Mouse (Mus musculus) left cerebral cortex, postnatal 4 days (tissue): Measurements from ENCODE around the gene Dnase1l2. TPM values are rescaled to one million over a fixed set of nuclear protein-coding genes. Genes with fewer than 3 reads are reported as not detected.

ENCODE experiments used
- DNase-seq: peaks from one replicate; pipeline ENCODE4 v3.0.0-alpha.2; 2022
- intact Hi-C: fragments of 180-260 bp; cut with DNase I; formaldehyde crosslinking; loops from one replicate; pipeline ENCODE4 v1.15.1; 2025
- total RNA-seq, 2 experiments: library from RNA; stranded (reverse); gene quantifications; 2 replicates each; pipeline ENCODE4 v1.2.3; 2021

Dnase1l2 gene
- total RNA-seq = 1 to 10 TPM; 7.1 to 8.5 TPM

GRCm38 (mm10) chr17:24442632-24443155, at the start of gene Dnase1l2:
TSS of gene Dnase1l2 (minus strand) at chr17:24443105.
- DNase-seq = no peak
- intact Hi-C loops = no loop called here

- intact Hi-C loops = no loop called here
- no peak for DNase-seq
Measured at GRCm38 (mm10) chr17:24490399-24490798, 47.5 kb upstream of the Dnase1l2 start.

- DNase-seq = no peak
- intact Hi-C loops = no loop called here
Measured at GRCm38 (mm10) chr17:24489265-24490030, 46.5 kb upstream of the Dnase1l2 start.

GRCm38 (mm10) chr17:24488662-24489264, 45.9 kb upstream of the Dnase1l2 start:
- peak; percentile 50 for DNase-seq
- intact Hi-C loops = no loop called here

GRCm38 (mm10) chr17:24488186-24488661, 45.3 kb upstream of the Dnase1l2 start, which contains the start of gene Caskin1:
TSS of gene Caskin1 (plus strand) at chr17:24488601.
- intact Hi-C loops = no loop called here
- DNase-seq = peak; percentile 61

- peak; percentile 84 for DNase-seq
- intact Hi-C loops = no loop called here
Measured at GRCm38 (mm10) chr17:24485090-24485860, 42.4 kb upstream of the Dnase1l2 start.

- intact Hi-C loops = no loop called here
Measured at GRCm38 (mm10) chr17:24483495-24483894, 40.6 kb upstream of the Dnase1l2 start.

GRCm38 (mm10) chr17:24481027-24481815, 38.3 kb upstream of the Dnase1l2 start:
- intact Hi-C loops = no loop called here
- no peak for DNase-seq

More at GRCm38 (mm10) chr17:24483495-24483894, 40.6 kb upstream of the Dnase1l2 start:
- DNase-seq = no peak

GRCm38 (mm10) chr17:24480201-24480826, 37.4 kb upstream of the Dnase1l2 start:
- intact Hi-C loops = no loop called here
- no peak for DNase-seq

- intact Hi-C loops = no loop called here
- no peak for DNase-seq
Measured at GRCm38 (mm10) chr17:24479431-24479830, 36.5 kb upstream of the Dnase1l2 start.

- intact Hi-C loops = no loop called here
- DNase-seq = peak; percentile 98
Measured at GRCm38 (mm10) chr17:24478663-24479380, 35.9 kb upstream of the Dnase1l2 start, which contains the start of gene Mlst8. TSS of gene Mlst8 (minus strand) at chr17:24479078.

- DNase-seq = peak; percentile 45
- intact Hi-C loops = no loop called here
Measured at GRCm38 (mm10) chr17:24477985-24478600, 35.2 kb upstream of the Dnase1l2 start.

- intact Hi-C loops = no loop called here
Measured at GRCm38 (mm10) chr17:24477053-24477984, 34.4 kb upstream of the Dnase1l2 start.

GRCm38 (mm10) chr17:24476022-24476776, 33.3 kb upstream of the Dnase1l2 start:
- DNase-seq = no peak
- intact Hi-C loops = no loop called here

More at GRCm38 (mm10) chr17:24477053-24477984, 34.4 kb upstream of the Dnase1l2 start:
- DNase-seq = no peak

GRCm38 (mm10) chr17:24475586-24475985, 32.7 kb upstream of the Dnase1l2 start:
- DNase-seq = no peak
- intact Hi-C loops = no loop called here

GRCm38 (mm10) chr17:24474557-24474956, 31.7 kb upstream of the Dnase1l2 start:
- intact Hi-C loops = no loop called here
- no peak for DNase-seq
